Mouse (Mus musculus) hindlimb bud, embryonic 11.5 days (tissue): ENCODE results near the gene Prkd2.

Experiments used
- DNase-seq: peaks from one replicate; pipeline ENCODE4 v3.0.0-alpha.2; 2012; ENCODE audit warnings: low read depth, low spot score; ENCODE audit errors: extremely low spot score

Prkd2 gene

DNA sequence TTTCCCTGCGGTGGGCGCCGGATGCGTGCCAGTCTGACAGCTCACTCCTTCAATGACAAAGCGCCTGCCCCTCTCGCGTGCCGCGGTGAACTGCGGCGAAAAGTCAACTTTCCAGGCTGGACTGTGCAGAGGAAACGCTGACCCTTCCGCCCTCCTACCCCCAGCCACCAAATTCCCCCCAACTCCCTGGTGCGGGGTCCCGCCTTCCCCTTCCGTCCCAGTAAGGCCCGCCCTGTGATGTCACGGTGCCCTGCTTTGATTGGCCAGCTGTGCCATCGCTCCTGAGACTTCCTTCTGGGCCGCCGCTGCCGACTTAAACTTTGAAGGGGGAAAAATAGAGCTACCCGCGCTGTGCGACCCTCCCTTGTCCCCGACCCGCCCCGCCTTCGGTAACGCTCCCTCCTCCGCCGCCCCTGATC is at the start of gene Prkd2:
Gene Prkd2 (plus strand): TSS at position 258 of the 419 bp plus-strand sequence.
- DNase-seq = peak; percentile 49

DNA sequence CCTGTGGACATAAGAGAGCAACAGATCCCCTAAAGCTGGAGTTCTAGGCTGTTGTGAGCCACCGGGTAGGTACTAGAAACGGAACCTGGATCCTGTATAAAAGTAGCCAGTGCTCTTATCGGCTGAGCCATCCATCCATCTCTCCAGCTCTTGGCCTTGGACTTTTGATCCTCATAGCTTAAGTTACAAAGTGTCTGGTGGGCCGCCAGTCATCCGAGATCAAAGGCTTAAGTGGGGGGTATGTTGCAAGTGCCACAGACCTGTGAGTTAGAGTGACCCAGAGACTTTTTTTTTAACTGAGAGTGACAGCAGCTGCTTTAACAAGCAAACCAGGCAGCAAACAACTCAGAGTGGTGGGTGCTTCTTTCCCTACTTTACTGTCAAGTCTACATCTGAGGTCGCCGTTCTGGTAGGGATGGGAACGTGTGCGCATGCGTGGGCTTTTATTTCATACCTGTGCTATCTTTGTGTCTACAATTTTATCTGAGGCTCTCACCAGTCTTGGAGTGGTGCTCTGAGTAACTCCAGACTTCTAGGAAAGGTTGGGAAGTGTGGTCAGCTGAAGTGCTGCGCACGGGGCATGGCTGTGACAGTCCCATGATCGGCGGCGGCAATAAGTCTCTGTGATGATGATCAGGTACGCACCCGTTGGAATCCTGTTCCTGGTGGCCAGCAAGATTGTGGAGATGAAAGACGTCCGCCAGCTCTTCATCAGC is 49.5 kb upstream of the Prkd2 start:
- DNase-seq = no peak

DNA sequence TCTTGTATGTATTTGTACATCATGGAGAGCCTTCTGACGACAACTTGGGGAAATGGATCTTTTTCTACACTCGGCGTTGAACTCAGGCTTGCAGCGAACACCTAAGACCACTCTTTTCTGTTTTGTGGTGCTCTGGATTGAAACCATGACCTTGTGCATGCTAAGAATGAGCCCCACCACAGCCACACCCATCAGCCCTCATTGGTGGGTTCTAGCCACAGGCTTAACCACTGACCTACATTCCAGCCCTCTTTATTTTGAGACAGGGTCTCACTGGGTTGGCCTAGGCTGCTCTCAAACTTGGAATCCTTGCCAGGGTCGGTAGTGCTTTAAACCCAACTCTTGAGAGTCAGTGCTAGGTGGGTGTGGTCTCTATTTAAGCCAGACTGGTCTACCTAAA is 47.8 kb upstream of the Prkd2 start:
- no peak for DNase-seq

DNA sequence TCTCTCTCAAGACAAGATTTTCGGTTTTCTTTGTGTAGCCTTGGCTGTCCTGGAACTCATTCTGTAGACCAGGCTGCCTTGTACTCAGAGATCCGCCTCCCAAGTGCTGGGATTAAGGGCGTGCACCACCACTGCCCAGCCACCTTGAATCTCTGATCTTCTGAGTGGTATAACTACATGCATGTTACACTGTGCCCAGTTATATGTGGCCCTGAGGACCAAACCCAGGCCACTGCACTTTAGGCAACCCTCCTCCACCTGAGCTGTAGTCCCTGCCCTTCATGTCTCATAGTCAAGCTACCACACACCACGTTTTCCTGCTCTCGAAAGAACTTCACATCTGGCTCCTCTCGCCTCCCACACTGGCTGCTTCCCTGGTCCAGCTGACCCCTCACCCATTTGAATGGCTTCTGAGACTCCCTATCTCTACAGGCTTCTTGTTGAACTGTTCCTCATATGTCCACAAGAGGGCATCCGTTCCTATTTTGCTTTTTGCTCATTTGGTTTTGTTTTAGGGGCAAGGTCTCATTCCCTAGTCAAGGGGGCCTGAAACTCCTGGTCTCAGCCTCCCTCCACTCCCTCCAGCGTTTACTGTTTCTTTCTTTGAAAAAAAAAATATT is 38.2 kb upstream of the Prkd2 start:
- no peak for DNase-seq

DNA sequence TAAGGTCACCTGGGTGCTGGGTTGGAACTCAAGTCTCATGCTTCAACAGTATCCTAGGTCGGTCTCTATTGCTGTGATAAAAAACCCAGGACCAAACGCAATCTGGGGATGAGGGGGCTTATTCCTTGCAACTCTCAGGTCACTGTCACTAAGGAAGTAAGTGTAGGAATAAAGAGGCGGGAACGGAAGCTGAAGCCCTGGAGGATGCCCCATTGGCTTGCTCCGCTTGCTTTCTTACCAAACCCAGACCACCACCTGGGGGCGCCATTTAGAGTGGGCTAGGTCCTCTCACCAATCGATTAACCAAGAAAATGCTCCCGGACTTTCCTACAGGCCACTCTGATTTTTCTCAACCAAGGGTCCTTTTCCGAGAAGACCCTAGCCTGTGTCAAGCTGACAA is 34.8 kb upstream of the Prkd2 start:
- DNase-seq = no peak

DNA sequence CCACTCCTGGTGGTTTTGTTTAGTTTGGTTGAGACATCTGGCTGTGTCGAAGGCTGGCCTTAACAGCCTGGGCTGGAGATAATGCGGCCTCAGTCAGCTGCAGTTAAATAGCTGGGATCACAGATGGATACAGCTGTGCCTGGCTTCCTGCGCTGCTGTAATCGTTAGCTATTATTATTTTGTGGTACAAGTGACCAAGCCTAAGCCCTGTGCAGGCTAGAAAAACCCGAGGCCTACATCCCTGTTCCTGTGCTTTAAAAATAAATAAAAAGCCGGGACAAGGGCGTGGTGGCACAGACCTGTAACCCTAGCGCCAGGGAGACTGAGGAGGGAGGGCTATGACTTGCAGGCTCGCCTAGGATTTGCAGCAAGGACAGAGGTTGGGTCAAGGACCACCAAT is 34.1 kb upstream of the Prkd2 start:
- DNase-seq = no peak

DNA sequence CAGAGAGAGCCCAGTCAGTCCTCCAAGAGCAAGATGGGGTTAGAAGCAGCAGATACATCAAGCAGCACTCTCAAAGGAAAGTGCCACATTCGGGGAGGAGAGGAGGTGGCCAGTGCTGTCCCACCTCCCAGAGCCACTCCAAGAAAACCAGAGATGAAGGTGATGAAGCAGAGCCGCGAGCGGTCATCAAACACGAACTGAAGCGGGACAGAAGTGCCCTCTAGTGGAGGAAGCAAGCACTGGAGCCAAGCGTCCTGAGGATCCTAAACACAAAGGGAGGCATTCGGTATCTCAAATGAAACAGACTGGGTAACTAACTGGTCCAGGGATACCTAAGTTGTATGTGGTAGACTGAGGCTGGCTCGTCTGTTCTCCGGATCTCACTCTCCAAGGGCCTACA is 33.0 kb upstream of the Prkd2 start:
- DNase-seq = peak; percentile 39

DNA sequence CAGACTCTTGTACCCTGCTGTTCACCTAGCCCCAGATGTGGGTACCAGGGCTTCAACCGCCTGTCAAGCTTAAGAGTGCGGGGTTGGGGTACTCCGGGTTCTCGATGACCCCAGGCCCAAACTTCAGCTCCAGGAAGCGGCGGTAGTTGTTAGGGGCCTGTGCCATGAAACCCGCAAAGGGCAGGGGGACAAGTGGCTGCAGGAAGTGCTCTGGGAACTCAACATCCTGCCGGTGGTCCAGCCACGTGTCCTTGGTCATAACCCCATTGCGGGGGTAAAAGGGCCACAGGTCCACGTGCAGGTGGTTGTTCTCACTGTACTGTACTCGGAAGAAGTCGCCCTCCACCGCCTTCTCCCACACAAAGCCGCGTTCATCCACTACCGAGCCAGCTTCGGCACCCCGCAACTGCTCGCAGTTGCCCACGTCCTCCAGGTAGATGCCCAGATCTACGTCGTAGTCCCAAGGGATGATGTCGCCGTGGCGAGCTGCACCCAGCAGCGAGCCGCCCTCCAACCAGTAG is 32.2 kb upstream of the Prkd2 start:
- DNase-seq = no peak

DNA sequence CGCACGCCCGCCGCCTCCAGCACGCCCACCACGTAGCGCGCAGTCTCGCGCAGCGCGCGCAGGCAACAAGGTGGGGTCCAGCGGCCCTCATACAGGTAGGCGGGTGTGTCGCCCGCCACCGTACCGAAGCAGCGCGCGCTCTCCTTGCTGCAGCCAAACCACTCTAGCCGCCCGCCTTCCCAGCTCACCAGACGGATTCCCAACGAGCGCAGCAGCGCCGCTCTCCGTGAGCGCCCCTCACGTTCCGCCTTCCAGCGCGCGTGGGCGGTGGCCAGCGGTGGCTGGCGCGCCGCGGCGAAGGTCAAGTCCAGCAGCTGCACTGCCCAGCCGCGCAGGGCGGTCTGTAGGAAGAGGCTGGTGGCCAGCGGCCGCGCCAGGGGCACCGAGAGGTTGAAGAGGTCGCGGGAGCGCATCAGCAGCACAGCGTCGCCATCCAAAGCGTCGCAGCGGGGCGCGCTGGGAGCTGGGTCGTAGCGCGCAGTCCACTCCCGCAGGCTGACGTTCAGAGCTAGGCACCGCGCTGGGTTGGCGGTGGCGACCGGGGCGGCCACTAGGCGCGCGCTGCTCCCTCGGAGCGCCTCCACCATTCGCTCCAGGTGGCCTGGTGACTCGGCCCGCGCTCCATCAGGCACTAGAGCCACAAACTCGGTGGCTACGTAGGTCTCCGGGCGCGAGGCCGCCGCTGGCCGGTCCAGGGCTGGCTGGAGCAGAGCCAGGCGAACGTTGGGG is 31.6 kb upstream of the Prkd2 start:
- no peak for DNase-seq

DNA sequence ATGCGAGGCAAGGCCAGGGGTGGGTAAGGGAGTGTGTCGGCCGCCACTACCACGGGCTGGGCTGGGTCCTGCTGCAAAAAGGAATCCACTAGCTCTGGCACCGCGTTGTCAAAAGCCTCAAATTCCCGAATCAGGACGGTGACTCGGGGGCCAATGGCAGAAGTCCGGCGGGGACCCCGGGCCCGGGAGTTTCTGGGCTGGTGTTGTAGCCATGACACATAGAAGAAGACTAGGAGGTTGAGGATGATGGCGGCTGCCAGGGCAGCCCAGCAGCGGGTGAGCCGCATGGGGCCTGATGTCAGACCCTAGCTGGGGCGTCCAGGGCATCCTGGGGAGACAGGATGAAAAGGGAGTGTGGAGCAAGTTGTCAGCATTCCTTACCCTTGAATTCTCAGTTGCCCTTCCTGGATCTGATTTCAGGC is 31.0 kb upstream of the Prkd2 start:
- no peak for DNase-seq

DNA sequence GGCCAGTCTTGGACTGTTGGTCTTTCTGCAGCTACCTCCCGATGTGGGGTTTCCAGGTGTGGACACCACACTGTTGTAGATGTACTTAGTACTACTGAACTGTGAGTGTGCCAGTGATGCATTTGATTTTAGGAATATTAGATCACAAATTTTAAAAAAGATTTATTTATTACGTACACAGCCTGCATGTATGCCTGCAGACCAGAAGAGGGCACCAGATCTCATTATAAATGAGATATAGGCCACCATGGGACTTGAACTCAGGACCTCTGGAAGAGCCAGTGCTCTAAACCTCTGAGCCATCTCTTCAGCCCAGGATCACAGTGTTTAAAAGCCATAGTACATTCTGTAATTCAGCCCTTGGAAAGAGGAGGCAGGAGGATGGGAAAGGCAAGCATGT is 30.2 kb upstream of the Prkd2 start:
- DNase-seq = no peak

DNA sequence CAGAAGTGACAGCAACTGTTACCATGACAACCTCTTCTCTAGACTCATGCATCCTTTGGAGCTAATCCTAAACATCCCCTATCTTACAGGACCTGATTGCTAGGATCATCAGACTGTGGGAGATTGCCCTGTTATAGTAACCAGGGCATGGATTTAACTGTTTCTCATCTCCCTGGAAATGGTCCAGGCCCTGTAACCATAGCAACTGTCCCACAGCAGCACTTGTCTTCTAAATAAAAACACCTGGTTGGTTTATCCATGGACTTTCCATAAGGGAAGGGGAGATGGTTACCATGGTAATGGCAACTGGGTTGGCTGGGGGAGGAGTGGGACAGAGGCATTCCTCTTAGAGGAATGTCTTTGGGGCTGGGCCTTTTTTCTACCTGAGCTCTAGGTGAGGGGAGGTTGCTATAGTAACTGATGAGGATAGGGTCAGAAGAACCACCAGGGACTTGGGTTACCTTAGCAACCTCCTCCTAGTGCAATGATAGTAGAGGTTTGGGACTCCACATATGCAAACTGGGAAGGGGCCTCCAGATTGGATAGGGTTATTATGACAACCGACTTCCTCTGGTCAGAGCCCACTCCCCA is 27.3 kb upstream of the Prkd2 start, which contains the start of gene Strn4:
Gene Strn4 (plus strand): TSS at position 539 of the 591 bp plus-strand sequence.
- peak; percentile 88 for DNase-seq

DNA sequence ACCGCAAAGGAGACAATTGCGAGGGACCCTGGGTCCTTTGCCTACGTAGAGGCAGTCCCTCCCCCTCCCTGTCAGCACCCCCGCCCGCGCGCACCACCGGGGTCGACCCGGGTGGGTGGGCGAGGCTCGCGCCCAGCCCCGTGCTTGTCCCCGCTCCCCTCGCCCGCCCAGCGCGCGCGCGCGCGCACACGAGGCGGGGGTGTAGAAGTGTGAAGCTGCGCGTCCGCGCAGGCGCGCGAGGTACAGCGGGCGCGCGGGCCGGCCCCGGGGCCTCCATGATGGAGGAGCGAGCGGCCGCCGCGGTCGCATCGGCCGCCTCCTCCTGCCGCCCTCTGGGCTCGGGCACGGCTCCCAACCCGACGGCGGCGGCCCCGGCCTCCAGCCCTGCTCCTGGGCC is 26.6 kb upstream of the Prkd2 start:
- DNase-seq = no peak

DNA sequence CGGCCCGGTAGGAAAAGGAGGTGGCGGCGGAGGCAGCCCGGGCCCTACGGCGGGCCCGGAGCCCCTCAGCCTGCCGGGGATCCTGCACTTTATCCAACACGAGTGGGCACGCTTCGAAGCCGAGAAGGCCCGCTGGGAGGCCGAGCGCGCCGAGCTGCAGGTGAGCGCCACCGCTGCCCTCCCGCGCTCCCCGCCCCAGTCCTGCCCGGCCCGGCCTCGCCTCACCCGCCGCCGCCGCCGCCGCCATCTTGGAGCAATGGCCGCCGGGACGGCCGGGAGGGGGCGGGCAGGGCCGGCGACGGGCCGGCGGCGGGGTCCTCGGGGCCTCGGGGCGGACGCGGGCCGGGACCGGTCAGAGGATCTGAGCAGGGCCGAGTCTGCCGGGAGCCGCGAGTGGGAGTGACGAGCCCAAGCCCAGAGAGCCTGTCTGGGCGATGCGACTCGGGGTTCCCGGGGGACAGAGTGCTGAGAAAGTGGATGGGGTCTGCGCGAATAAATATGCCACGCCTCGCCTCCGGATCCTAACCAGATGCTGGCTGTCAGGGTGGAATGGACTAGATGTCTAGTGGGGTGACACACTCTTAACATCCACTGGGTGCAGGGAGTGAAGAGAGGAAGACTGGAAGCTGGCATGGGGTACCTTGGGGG is 26.1 kb upstream of the Prkd2 start, which contains the start of gene Fkrp:
Gene Fkrp (minus strand): TSS at position 258 of the 648 bp plus-strand sequence.
- DNase-seq = no peak

DNA sequence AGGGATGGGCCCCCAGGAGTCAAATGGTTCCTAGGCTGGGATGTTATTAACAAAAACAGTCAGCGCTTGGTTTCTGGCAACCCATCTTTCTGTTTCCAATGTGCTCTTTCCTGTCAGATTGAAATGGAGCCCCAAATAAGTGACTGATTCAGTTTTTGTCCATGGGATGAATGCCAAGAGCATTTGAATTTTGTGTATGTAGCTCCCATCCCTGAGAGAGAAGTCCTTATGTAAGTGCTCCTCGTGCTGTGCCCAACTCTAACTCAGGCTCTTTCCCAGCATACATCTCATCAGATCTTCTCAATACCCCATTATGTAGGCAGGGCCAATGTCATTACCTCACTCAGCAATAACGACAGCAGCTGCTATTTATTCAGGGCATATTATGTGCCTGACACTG is 25.0 kb upstream of the Prkd2 start:
- DNase-seq = no peak

DNA sequence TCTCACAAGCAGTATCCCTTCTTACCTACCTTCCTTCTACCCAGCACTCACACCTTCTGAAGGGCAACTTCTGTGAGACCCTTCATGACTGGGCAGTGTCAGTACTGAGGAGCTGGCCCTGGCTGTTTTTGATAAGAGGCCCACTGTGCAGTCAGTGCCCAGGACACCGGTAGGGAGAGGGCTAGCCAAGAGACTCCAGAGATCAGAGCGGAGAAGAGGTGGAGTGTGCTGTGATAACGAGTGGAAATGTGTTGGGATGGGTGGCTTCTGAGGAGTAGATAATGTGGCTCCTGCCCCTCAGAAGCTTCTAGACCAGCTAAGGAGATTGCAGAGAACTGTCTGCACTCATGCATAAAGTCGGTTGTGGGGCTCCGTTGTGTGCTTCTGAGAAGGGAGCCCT is 22.9 kb upstream of the Prkd2 start:
- DNase-seq = no peak

DNA sequence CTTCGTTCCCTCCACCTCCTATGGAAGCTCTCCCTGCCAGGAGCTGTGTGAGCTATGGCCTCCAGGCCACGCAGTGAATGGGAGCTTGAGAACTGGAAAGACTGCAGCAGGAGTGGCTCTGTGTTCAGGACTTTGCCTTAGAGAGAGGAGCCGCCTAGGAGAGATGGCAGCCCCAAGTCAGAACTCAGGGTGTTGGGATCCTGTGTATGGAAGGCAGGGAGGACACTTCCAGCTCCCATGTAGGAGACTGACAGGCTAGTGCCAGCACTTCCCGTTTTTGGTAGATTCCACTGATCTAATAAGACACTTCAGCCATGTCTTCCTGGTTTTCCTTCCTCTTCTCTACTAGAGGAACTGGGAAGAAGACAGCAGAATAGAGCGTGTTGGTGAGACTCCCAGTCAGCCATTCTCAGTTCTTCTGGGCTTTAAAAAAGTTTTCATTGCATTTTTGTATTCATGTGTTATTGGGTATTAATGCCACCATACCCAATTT is 22.4 kb upstream of the Prkd2 start:
- no peak for DNase-seq

DNA sequence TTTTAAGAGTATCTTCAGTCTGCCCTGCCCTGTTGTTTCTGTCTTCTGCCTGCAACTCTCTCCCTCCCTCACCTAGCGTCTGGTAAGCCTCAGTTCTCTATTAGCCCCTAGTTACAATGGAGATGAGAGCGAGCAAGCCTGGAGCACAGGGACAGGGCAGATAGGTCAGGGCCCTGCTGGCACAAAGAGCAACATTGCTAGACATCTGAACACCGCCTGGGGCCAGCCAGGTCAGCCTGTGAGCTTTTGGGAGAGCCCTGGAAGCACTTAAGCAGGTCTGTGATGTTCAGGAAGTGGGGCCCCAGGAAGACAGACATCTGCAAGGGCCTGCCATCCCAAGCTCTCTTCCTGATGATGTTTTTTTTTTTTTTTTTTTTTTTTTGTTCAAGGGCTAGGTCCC is 21.6 kb upstream of the Prkd2 start:
- no peak for DNase-seq

DNA sequence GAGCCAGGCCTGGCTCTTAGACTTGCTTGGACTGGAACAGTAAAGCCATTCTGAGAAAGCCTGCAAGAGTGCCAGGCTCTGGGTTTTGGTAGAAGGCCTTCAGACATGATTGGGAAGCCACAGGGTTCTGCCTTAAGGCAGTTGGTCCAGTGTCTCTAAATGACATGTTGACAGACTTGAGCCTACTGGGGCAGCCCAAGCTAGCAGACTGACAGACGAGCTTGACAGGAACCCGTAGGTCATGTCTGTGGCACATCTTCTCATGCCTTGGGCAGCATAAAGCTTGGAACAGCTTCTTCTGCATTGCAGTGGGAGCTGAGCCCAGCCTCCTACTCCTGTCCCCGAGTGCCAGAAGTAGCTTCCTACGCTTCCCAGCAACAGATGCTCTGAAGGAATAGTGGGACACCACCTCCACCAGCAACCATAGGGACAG is 21.0 kb upstream of the Prkd2 start:
- no peak for DNase-seq

DNA sequence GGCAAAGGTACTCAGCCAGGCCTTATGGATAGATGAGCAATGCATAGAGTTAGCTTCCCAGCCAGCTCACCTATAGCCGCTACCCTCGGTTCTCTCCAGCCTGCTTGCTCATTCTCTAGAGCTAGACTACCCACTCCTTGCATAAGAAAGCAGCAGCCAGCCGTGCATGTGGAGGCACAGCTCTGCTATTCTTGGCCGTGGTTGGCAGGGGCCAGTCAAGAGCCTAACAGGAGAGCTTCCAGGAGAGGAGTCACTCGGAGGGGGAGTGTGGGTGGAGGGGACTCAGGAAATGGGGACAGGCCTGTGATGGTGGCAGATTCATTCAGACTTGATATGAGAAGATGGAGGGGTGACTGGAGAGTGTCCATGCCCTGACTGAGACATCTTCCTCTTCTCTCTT is 19.0 kb upstream of the Prkd2 start:
- DNase-seq = no peak

DNA sequence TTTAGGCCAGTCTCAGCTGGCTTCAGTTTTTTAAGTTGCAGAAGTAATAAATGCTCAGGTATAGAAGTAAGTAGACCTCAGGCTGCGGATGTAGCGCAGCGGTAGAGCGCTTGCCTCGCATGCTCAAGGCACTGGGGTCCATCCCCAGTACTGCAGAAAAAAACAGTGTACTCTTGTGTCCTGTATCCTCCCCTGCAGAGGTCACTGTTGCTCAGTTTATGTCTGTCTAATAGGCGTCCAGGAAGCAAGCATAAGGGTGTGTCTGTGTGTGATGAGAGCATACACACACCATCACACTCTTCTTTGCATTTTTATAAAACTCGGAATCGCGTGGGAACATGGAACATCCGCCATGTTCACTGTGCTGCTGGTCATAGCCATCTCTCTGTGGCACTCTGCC is 16.9 kb upstream of the Prkd2 start:
- no peak for DNase-seq
